Mouse (Mus musculus) kidney, adult 11 months (tissue): Measurements from ENCODE around the gene Gps2.
A peak's percentile ranks its signal among the peaks of the same experiment; 100 is the strongest.
"Not testable (repeated sequence)": the region's sequence is repeated elsewhere in the genome, so short reads cannot be mapped to it uniquely, and the experiment has no call there.

Source experiments
- DNase-seq: peaks from one replicate; pipeline ENCODE4 v3.0.0; 2022

Gene Gps2

DNA sequence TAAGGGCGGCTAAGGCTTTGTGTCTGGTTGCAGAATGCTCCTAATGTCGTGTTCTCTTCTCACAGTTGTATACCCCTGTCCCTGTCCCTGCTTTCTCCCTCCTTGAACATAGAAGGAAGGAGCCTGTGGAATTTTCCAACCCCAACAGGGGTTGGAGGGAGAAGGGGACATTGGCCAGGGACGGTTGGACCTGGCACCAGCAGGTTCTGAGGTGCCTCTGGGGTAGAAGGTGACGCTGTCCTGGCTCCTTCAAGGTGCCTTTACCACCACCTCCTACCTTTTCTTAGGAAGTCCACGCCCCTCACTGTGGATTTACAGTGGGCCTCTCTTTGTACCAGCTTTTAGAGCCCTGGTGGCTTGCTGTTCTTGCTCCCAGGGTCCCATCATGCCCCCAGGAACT lies 24.1 kb downstream of the Gps2 start:
- peak; percentile 62 for DNase-seq

DNA sequence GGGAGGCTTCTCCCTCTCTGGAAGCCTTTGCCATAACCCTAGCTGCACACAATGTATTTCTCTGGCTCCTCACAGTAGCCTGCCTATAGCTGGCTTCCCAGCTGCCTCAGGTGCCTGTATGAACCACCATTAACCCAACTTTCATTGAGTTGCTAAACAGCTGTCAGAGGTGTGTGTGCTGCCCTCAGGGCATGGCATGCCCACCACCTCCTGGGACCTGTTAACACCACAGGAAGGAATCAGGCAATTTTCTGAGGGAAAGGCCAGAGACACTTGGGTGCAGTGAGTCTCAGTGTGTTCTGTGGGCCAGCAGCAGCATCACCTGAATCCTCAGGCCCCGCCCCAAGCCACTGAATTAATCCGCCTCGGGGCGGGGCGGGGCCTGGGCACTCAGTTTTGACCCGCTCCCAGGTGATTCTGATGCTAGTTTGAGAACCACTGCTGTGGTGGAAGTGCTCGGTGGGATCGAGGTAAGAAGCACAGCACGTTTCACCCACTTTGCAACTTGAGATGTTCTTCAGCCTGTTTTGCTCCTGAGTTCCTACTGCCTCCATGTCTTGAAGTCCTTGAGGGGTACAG lies 24.8 kb downstream of the Gps2 start:
- peak; percentile 43 for DNase-seq

DNA sequence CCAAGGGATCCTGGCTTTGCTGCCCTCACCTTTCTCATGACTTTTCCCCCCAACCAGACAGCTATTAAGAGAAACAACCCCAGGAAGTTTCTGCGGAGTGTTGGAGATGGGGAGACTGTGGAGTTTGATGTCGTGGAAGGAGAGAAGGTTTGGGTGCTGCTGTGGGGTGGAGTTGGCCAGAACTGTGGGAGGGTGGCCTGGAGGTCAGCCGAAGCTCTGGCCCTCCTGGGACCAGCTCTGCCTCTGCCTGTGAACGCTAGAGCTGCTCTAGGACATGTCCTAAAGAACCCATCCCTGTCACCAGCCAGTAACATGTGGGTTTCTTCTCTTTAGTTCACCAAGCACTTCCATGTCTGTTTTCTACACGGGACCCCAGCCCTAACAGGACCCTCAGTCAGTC lies 25.5 kb downstream of the Gps2 start:
- DNase-seq: no peak

DNA sequence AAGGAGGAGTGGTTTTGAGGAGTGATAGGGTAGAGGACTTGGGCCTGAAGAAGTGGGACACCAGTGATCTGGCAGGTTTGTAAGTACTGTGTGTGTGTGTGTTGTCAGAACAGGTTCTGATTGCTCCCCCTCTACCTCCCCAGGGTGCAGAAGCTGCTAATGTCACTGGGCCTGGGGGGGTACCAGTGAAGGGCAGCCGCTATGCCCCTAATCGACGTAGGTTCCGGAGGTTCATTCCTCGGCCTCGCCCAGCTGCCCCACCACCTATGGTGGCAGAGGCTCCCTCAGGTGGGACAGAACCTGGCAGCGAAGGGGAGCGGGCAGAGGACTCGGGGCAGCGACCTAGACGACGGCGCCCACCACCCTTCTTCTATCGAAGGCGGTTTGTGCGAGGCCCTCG lies 26.0 kb downstream of the Gps2 start:
- DNase-seq: no peak

DNA sequence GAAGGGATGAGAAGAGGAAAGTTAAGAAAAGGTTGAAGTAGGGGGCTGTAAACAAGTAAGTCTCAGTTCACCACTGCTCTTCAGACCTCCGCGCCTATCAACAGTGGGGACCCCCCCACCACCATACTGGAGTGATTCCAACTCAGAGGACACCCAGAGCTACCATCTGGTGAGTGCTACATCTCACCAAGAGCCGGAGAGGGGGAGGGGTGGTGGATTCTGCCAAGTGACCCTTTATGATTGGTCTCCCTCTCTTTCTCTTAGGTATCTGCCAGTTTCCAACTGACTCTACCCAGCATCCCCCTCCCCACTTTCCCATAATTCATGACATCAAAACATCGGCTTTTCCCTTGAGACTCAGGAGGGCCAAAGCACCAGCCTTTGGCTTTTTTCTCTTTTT lies 27.3 kb downstream of the Gps2 start:
- no peak for DNase-seq

DNA sequence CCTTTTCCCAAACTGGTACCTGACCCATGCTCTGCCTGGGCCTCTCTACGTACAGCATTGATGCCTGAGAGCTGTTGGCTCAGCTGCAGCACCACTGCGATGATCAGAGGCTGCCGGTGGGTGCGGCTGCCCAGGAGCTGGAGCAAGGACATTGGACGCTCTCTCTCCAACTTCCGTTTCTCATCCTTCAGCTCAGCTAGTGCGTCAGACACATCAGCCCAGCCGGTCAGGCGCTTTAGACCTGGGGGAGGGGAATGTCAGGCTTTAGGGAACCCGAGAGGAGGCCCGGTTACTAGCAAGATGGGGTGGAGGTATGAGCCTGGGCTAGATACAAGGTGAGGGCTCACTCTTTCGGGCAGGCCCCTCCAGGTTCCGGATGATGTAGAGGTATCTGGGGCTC lies 31.5 kb downstream of the Gps2 start:
- no peak for DNase-seq

DNA sequence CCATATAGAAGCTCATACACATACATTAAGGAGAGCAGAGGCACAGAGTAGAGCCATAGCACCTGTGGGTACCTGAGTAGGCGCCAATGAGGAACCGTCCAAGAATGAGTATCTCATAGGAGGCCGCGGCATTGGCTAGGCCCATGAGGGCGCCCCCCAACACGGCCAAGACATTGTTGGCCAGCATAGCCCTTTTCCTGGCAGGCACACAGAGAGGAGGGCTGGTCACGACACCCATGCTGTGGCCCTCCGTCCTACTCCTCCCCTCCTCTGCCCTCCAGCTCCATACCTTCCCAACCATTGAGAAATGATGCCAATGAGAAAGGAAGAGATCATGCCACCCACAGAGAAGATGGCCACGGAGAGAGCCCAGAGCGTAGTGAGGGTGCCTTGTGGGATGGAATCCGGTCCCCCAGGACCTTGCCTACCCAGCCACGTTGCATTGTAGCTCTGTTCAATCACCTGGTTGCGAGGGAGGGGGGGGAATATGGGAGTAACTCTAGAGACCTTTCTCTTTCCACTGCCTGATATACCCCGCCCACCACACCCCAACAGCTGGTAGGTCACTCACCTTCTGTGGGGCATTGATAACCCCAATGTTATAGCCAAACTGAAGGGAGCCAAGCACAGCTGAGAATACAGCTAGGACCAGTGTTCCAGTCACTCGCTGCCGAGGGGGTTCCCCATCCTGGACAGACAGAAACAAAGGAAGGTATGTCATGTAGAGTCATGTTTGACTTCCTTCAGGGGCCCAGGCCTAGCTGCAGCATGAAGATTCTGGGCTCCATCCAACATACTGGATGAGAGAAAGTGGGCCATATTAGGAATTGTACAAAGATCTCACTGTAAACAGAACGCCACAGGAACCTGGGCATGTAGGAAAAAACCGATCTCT lies 32.6 kb downstream of the Gps2 start:
- DNase-seq: no peak

DNA sequence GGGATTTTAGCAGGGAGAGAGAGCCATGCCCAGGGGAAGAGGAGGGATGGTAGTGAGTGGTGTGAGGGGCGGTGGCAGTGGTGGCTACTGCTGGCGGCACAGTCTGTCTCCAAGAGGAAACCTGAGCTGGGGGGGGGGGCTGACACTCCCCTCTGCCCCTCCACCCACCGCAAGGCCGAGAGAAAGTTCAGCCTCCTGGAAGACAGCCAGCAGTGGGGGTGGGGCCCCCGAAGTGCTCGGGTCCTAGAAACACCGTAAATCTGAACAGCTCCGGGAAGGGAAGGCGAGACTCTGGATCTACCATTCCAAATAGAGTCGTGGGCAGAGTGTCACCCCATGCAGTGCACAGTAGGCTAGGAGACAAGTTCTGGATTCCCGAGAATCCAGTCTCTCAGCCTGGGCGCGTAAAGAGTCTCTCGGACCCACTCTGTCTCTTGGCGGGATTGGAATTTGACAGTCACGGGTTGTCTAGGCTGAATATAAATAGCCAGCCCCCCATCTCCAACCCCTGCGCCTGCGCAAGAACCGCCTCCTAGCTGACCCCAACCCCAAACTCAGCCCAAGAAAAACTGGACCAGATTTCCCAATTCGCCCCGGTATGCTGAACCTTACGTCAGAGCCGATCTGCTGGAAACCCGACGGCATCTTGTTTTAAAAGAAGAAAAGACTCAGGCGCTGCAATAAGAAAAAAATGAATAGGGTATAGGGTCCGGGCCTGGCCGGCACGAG lies 33.8 kb downstream of the Gps2 start:
- peak; percentile 64 for DNase-seq

DNA sequence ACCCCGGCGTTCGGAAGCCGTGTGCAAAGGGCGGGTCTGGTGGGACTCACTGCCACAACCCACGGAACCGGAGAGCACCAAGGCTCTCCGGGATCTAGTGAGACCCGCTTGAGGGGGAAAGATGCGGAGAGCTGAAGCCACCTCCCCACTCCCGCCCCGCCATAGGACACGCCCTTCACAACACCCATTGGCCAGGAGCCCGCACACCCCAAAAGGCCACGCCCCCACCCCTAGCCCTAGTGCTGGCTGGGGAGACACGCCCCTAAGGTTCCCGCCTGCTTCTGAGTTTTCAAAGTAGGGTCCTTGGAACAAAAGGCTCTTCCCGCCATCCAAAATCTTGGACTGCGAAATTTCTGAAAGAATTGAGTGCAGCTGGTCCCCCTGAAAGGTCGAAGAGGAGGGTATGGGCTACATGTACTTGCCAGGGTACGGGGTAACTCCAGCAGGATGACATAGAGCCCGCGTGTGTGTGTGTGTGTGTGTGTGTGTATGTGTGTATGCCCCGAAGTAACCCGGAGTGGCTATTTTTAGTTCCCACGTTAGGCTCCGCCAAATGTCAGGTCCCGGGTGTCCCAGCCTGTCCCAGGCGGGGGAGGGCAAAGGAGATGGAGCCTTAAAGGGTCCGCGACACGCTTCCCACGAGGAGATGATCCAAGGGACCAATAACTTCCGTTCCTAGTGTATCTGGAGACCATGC lies 34.5 kb downstream of the Gps2 start, which contains the start of gene Slc2a4:
Slc2a4 (minus strand) TSS at position 123 of the 697 bp plus-strand sequence.
- DNase-seq: peak; percentile 91

DNA sequence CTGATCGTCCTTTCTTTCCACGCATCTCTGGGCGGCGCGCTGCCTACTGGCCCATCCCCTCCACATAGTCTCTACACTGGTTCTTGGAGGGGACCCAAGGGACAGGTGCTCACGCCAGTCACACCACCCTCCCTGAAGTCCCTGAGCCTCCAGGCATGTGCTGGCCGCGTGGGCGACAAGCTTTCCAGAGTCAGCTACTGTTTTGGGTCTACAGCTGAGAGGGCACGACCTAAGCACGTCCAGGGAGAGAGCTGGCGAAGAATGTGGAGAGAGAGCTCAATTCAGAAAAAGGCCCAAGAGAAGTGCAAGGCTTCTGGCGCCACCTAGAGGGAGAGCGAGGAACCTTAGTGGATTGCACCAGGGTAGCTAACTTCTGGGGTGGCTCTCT lies 35.1 kb downstream of the Gps2 start:
- DNase-seq: peak; percentile 89

DNA sequence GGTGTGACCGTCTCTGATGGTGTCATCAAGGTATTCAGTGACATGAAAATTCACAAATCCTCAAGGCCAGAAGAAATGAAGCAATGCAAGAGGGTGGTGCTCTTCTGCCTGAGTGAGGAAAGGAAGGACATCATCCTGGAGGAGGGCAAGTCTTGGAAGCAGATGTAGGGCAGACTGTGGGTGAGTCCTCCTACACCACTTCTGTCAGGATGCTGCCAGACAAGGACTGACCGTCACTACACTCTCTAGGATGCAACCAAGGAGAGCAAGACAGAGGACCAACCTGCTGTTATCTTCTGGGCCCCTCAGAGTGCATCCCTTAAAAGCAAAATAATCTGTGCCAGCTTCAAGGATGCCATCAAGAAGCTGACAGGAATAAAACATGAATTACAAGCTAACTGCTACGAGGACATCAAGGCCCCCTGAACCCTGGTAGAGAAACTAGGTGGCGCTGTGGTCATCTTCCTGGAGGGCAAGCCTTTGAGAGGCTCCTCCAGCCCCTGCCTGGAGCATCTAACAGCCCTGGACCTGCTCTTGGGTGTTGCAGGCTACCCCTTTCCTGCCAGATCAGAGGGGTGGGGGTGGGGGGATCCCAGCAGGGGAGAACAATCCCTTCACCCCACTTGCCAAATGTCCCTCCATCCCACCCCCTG lies 37.2 kb downstream of the Gps2 start:
- no peak for DNase-seq

DNA sequence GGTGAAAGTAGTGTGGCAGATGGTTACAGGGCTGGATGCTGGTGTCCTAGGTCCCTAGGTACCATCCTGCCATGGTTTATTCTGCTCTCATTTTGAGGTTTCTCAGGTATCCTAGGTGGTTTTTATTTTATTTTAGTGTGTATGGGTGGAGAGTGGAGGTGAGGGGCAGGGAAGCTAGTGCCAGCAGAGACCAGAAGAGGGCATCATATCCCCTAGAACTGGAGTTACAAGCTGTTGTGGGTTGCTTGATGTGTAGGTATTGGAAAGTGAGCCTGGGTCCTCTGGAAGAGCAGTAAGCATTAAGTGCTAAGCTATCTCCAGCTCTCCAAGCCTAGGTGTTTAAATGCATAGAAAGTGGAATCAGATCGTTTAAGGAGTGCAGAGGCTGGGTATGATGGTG lies 38.6 kb downstream of the Gps2 start:
- no peak for DNase-seq

DNA sequence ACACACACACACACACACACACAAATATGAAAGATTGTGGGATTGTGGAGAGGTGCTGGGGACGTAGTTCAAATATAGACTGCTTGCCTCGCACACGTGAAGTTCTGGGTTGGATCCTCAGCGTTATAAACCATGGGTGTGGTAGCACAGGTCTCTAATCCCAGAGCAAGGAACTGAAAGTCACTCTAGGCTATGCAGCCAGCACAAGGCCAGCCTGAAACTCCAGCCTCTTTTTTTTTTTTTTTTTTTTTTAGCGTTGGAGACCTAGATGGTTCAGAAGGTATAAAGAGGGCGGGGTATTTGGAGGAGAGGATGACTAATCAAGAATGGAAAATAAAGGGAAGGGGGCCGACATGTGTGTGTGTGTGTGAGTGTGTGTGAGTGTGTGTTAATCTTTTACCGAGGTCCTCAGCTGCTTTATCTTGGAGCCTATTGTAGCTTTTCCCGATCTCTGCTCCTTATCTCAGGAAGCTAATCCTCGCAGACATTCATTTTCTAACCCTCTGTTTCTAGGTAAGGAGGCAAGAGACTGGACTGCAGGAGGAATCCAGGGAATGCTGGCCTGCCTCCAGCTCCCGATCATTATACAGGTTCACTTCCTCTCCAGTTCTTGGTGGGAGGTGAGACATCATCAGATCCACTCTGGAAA lies 39.7 kb downstream of the Gps2 start:
- no peak for DNase-seq

DNA sequence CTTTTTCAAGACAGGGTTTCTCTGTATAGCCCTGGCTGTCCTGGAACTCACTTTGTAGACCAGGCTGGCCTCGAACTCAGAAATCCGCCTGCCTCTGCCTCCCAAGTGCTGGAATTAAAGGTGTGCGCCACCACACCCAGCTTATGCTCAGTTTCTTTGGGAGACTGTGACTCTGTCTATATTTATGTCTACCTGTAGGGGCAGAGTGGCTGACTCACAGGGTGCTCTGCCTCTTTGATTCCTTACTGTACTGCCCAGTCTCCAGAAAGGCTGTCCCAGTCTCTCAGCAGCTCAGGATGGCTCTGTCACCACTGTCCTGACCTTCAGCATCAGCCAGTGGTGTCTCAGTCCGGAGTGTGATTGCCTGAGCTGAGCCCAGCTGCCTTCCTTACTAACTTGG lies 41.9 kb downstream of the Gps2 start:
- not testable (repeated sequence) for DNase-seq

DNA sequence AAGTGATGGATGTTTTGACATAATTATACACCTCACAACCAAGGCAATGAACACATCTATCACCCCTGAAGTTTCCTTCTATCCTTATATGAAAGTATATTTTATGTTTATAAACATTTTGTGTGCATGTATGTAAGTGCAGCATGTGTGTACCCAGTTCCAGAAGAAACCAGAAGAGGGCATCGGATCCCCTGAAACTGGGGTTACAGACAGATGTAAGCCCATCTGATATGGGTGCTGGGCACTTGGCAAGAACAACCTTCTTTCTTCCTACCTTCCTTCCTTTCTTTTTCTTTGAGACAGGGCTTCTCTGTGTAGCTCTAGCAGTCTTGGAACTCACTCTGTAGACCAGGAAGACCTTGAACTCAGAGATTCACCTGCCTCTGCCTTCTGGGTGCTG lies 42.5 kb downstream of the Gps2 start:
- DNase-seq: no peak

DNA sequence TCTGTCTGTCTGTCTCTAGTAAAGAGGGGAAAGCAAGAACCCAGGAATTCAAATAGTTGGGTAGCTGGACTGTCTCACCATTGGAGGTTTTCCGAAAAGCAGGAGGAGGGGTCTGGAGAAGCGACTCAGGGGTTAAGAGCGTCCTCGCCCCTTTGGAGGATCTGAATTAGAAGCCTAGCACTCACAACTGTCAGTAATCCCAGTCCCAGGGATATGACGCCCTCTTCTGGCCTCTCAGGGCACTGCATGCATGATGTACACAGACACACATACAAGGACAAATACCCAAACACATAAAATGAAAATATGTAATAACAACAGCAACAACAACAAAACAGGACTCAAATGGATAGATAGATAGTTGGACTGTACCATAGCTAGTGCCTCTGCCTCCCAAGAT lies 46.9 kb downstream of the Gps2 start:
- no peak for DNase-seq

DNA sequence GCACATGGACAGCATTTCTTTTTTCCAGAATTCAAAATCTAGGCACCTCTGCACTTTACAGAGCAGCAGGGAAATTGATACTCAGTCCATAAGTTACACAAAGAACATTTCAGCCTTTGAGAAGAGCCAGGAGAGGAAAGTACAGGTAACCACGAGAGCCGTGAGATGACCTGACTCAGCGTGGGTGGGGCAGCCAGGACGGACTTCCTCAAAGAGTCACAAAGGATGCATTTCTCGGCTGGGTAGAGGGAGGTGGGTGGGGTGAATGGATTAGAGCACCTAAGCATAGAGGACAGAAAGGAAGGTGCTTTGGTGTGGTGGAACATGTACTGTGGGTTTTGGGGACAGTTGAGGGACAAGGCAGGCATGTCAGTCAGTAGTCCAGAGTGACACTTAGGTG lies 48.2 kb downstream of the Gps2 start:
- no peak for DNase-seq

DNA sequence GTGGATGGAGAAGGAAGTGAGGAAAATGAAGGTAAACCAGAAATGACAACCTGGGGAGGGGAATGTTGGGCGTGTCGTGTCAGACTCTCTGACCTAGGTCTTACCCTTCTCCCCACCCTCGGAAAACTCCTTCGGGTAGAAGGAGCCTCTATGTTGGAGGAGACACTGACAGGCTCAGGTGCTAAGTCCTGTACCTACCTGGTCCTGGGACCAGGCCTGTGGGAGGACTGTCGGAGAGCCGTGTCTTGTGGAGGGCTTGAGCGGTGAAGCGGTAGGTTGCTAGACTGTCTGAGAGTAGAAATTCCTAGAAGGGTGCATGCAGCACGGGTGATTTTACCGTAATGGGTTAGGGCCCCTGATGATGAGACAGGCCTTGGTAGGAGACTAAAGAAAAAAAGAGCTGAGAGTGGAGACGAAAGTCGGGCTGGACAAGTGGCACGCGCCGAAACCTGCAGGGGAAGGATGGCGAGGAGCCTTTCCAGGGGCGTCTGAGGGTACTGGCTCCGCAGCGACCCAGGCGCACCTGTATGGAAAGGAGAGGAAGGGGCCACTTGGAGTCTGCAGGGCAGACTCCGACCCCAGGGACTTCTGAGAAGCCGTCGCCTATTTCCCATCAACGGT lies 51.1 kb downstream of the Gps2 start, which contains the start of gene Cldn7:
Cldn7 (plus strand) TSS at position 130 of the 621 bp plus-strand sequence.
- no peak for DNase-seq

DNA sequence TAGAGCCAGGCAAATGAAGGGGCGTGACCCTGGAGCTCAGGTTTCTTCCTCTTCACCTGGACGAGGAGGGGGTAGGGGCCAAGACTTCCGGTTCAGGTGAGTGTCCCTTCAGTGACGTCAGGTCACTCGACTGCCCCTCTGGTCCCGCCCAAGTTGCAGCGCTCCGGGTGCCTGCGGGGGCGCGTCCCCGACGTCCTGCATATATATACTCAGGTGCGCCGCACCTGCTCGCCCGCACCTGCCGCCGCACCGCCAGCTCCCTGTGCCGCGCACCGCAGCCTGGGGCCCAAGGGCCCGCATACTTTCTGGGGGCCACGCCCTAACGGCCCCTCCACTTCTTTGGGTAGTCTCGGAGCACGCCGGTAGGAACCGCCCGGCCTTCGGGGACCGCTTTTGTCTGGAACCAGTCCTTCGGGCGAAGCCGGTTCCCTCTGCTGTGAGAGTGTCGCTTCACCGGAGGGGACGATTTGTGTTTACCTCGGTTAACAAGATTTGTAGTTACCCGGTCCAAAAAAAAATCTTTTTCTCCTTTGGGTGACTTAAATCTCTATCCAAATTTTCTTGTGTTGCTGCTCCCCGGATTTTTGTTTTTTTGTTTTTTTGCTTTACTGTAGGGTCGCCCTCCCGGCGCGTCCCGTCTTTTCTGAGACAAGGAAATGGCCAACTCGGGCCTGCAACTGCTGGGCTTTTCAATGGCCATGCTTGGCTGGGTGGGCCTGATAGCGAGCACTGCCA lies 51.8 kb downstream of the Gps2 start:
- DNase-seq: peak; percentile 80
